24 mouse cellular contexts compared by ENCODE assay signal in genomic region chr12:60175750-60176149, GRCm38 (mm10).
DNase-seq lines count a peak whose midpoint lies in the region; ATAC-seq and TF ChIP-seq lines count a peak whose summit lies in the region.
"Had no signal": no experiment of that assay in that cellular context is flagged by ENCODE, and none has a peak within 500 bp of the region (broad histone marks: within the 10 kb centered on the region; RNA-seq: fewer than 3 reads in every experiment).

No protein-coding gene starts in this region.

- WGBS in hindbrain, postnatal 0 days, result 55% methylated on average over 2 of the region's 2 CpGs
- 63% methylated on average over 2 of the region's 2 CpGs for WGBS in hindbrain, embryonic 13.5 days
- 27% methylated on average over 2 of the region's 2 CpGs for WGBS in lung, embryonic 16.5 days

- no peaks in the 10 kb centered on the region for H3K27me3 ChIP-seq in hindbrain, postnatal 0 days (ENCODE audit: insufficient read depth, low read length)
- no peaks in the 10 kb centered on the region for H3K27me3 ChIP-seq in hindbrain, embryonic 13.5 days
- H3K27me3 ChIP-seq in lung, embryonic 16.5 days (ENCODE audit: control insufficient read depth, insufficient read depth, low read depth, low read length), result no peaks in the 10 kb centered on the region
- H3K27me3 ChIP-seq: embryonic facial prominence, embryonic 13.5 days; forebrain, embryonic 13.5 days; heart, embryonic 13.5 days had no signal

- H3K9ac ChIP-seq in hindbrain, postnatal 0 days (replicated peaks; ENCODE audit: low read length), result no peak overlapping the region
- no peak overlapping the region for H3K9ac ChIP-seq in hindbrain, embryonic 13.5 days
- no peak overlapping the region for H3K9ac ChIP-seq in lung, embryonic 16.5 days (ENCODE audit: low read length)
- H3K9ac ChIP-seq: embryonic facial prominence, embryonic 13.5 days; forebrain, embryonic 13.5 days; heart, embryonic 13.5 days had no signal

- peak; percentile 4 for DNase-seq in hindbrain, postnatal 0 days (ENCODE audit: low spot score)
- DNase-seq in lung, postnatal 36 days, result no peak
- DNase-seq in brain, embryonic 14.5 days (ENCODE audit: low read depth), result peak; percentile 26
- DNase-seq in retina, embryonic 14.5 days (ENCODE audit: low spot score), result peak; percentile 7
- no peak for DNase-seq in cerebellum, postnatal 10 days
- DNase-seq: adrenal gland, adult 2 months; adrenal gland, postnatal 14 days; cerebellum, adult 18-20 months; cerebellum, adult 9-10 months; cerebellum, postnatal 25 days; gastrocnemius, postnatal 10 days; gastrocnemius, postnatal 36 days; heart, adult 2 months; heart, postnatal 14 days; heart, postnatal 4 days had no signal

- no peak overlapping the region for H3K4me3 ChIP-seq in hindbrain, postnatal 0 days (ENCODE audit: low read length)
- no peak overlapping the region for H3K4me3 ChIP-seq in hindbrain, embryonic 13.5 days
- H3K4me3 ChIP-seq in lung, embryonic 16.5 days (ENCODE audit: low read length), result no peak overlapping the region
- H3K4me3 ChIP-seq: embryonic facial prominence, embryonic 13.5 days; forebrain, embryonic 10.5 days; forebrain, embryonic 13.5 days; heart, adult 2 months; heart, embryonic 10.5 days; heart, embryonic 13.5 days had no signal

- ATAC-seq in hindbrain, postnatal 0 days, result no peak
- ATAC-seq in hindbrain, embryonic 13.5 days (ENCODE audit: low FRiP score), result no peak
- peak; percentile 73; the same call in 1 of the 2 replicates for ATAC-seq in lung, embryonic 16.5 days (ENCODE audit: low read depth)
- ATAC-seq: CD4-positive, CD25-positive, alpha-beta regulatory T cell, adult 4 months; forebrain, embryonic 13.5 days; forebrain, embryonic 16.5 days had no signal

- H3K4me2 ChIP-seq in hindbrain, postnatal 0 days (ENCODE audit: low read depth, low read length), result no peak overlapping the region
- H3K4me2 ChIP-seq in hindbrain, embryonic 13.5 days, result no peak overlapping the region
- no peak overlapping the region for H3K4me2 ChIP-seq in lung, embryonic 16.5 days (ENCODE audit: low read depth, low read length)
- H3K4me2 ChIP-seq: embryonic facial prominence, embryonic 13.5 days; forebrain, embryonic 13.5 days; heart, embryonic 13.5 days had no signal

- H3K4me1 ChIP-seq in hindbrain, postnatal 0 days (ENCODE audit: insufficient read depth, low read length), result no peaks in the 10 kb centered on the region
- no peaks in the 10 kb centered on the region for H3K4me1 ChIP-seq in hindbrain, embryonic 13.5 days (replicated peaks)
- H3K4me1 ChIP-seq in lung, embryonic 16.5 days (replicated peaks; ENCODE audit: control insufficient read depth, insufficient read depth, low read length), result no peaks in the 10 kb centered on the region
- H3K4me1 ChIP-seq: embryonic facial prominence, embryonic 13.5 days; forebrain, embryonic 10.5 days; forebrain, embryonic 13.5 days; heart, embryonic 10.5 days; heart, embryonic 13.5 days had no signal

- no peaks in the 10 kb centered on the region for H3K36me3 ChIP-seq in hindbrain, postnatal 0 days (ENCODE audit: insufficient read depth, low read length)
- no peaks in the 10 kb centered on the region for H3K36me3 ChIP-seq in hindbrain, embryonic 13.5 days
- no peaks in the 10 kb centered on the region for H3K36me3 ChIP-seq in lung, embryonic 16.5 days (ENCODE audit: control insufficient read depth, insufficient read depth, low read length)
- H3K36me3 ChIP-seq: embryonic facial prominence, embryonic 13.5 days; forebrain, embryonic 10.5 days; heart, embryonic 10.5 days; heart, embryonic 13.5 days had no signal

- TF ChIP-seq POLR2A in brain, embryonic 14.5 days (IDR thresholded peaks at IDR 0.05; ENCODE audit: borderline replicate concordance, extremely low read depth, insufficient read depth, insufficient read length, poor library complexity, severe bottlenecking), result no peak

- H3K9me3 ChIP-seq in hindbrain, postnatal 0 days (ENCODE audit: low read length), result no peaks in the 10 kb centered on the region
- no peaks in the 10 kb centered on the region for H3K9me3 ChIP-seq in hindbrain, embryonic 13.5 days
- H3K9me3 ChIP-seq in lung, embryonic 16.5 days (ENCODE audit: control insufficient read depth, low read length), result no peaks in the 10 kb centered on the region
- H3K9me3 ChIP-seq: embryonic facial prominence, embryonic 13.5 days; forebrain, embryonic 10.5 days; forebrain, embryonic 13.5 days; heart, embryonic 10.5 days; heart, embryonic 13.5 days had no signal

- H3K27ac ChIP-seq in hindbrain, postnatal 0 days, result no peak overlapping the region
- no peak overlapping the region for H3K27ac ChIP-seq in hindbrain, embryonic 13.5 days
- H3K27ac ChIP-seq in lung, embryonic 16.5 days (ENCODE audit: low read length), result no peak overlapping the region
- H3K27ac ChIP-seq: embryonic facial prominence, embryonic 13.5 days; forebrain, embryonic 10.5 days; forebrain, embryonic 13.5 days; heart, adult 2 months; heart, embryonic 10.5 days; heart, embryonic 13.5 days had no signal

- TF ChIP-seq CTCF in hindbrain, postnatal 0 days (IDR thresholded peaks at IDR 0.05; ENCODE audit: low read depth), result no peak
- no peak for TF ChIP-seq CTCF in brain, embryonic 14.5 days (IDR thresholded peaks at IDR 0.05; ENCODE audit: borderline replicate concordance, extremely low read depth, insufficient read depth, insufficient read length)

Comparison
In these comparisons a context has a peak if more than half of its experiments do, and no peak if none do; other contexts are left out.
1. DNase-seq: peak in hindbrain, postnatal 0 days (single experiment), brain, embryonic 14.5 days (single experiment) and retina, embryonic 14.5 days (single experiment); none in lung, postnatal 36 days (single experiment) and cerebellum, postnatal 10 days (0 of 2).